Mouse (Mus musculus) fat pad, adult 2 months (tissue): ENCODE measurements around the gene 1500009L16Rik.

Experiments
- DNase-seq: peaks from one replicate; pipeline ENCODE4 v3.0.0-alpha.2; 2011; ENCODE audit warnings: low read depth, low spot score; ENCODE audit errors: extremely low read depth

1500009L16Rik gene

GRCm38 (mm10) chr10:83722579-83723031, at the start of gene 1500009L16Rik:
TSS of gene 1500009L16Rik (plus strand) at chr10:83722865.
- DNase-seq: no peak

- no peak for DNase-seq
Measured at GRCm38 (mm10) chr10:83681334-83681733, 41.3 kb upstream of the 1500009L16Rik start.

- DNase-seq: no peak
Measured at GRCm38 (mm10) chr10:83688215-83688614, 34.5 kb upstream of the 1500009L16Rik start.

- no peak for DNase-seq
Measured at GRCm38 (mm10) chr10:83692175-83692895, 30.3 kb upstream of the 1500009L16Rik start.

- no peak for DNase-seq
Measured at GRCm38 (mm10) chr10:83696226-83696625, 26.4 kb upstream of the 1500009L16Rik start.

GRCm38 (mm10) chr10:83706628-83707027, 16.0 kb upstream of the 1500009L16Rik start:
- DNase-seq: no peak

- DNase-seq: no peak
Measured at GRCm38 (mm10) chr10:83709920-83710319, 12.7 kb upstream of the 1500009L16Rik start.

GRCm38 (mm10) chr10:83711769-83712168, 10.9 kb upstream of the 1500009L16Rik start:
- DNase-seq: no peak

- no peak for DNase-seq
Measured at GRCm38 (mm10) chr10:83718855-83719474, 3.7 kb upstream of the 1500009L16Rik start.

GRCm38 (mm10) chr10:83723055-83723454, 390 bp downstream of the 1500009L16Rik start:
- DNase-seq: no peak

- no peak for DNase-seq
Measured at GRCm38 (mm10) chr10:83724351-83725059, 1.8 kb downstream of the 1500009L16Rik start.

- DNase-seq: no peak
Measured at GRCm38 (mm10) chr10:83726164-83726563, 3.5 kb downstream of the 1500009L16Rik start.

- DNase-seq: no peak
Measured at GRCm38 (mm10) chr10:83727846-83728245, 5.2 kb downstream of the 1500009L16Rik start.

GRCm38 (mm10) chr10:83728529-83728928, 5.9 kb downstream of the 1500009L16Rik start:
- DNase-seq: no peak

- DNase-seq: no peak
Measured at GRCm38 (mm10) chr10:83729076-83729475, 6.4 kb downstream of the 1500009L16Rik start.

- no peak for DNase-seq
Measured at GRCm38 (mm10) chr10:83729492-83729891, 6.8 kb downstream of the 1500009L16Rik start.

- no peak for DNase-seq
Measured at GRCm38 (mm10) chr10:83733725-83734124, 11.1 kb downstream of the 1500009L16Rik start.

GRCm38 (mm10) chr10:83738996-83739655, 16.5 kb downstream of the 1500009L16Rik start:
- DNase-seq: no peak

- DNase-seq: no peak
Measured at GRCm38 (mm10) chr10:83744656-83745055, 22.0 kb downstream of the 1500009L16Rik start.

- no peak for DNase-seq
Measured at GRCm38 (mm10) chr10:83753056-83753455, 30.4 kb downstream of the 1500009L16Rik start.

GRCm38 (mm10) chr10:83757343-83757962, 34.8 kb downstream of the 1500009L16Rik start:
- no peak for DNase-seq
